Mouse (Mus musculus) skeletal muscle tissue, adult 2 months (tissue): ENCODE measurements around the gene Itgb6.

Source experiments
- DNase-seq: peaks from one replicate; pipeline ENCODE4 v3.0.0-alpha.2; 2012; ENCODE audit warnings: low read depth, low spot score

Itgb6 gene

DNA sequence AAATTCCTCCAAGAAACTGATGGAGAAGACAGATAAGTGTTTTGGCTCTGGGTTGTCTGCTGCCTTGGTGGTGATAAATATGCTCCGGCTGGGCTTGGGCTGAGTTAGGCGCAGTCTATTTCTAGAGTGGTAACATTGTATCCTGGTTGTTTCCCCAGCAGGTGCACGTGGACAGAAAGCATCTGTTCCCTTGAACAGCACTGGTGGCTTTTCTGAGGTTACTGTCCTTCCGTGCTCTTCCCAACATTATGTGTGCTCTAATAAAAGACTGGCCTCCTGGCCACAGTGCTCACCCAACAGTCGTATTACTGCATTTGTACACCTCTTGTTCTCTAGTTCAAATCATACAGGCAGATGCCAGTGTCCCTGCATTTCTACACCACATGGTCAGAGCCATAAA is 9.6 kb downstream of the Itgb6 start:
- peak; percentile 64 for DNase-seq

DNA sequence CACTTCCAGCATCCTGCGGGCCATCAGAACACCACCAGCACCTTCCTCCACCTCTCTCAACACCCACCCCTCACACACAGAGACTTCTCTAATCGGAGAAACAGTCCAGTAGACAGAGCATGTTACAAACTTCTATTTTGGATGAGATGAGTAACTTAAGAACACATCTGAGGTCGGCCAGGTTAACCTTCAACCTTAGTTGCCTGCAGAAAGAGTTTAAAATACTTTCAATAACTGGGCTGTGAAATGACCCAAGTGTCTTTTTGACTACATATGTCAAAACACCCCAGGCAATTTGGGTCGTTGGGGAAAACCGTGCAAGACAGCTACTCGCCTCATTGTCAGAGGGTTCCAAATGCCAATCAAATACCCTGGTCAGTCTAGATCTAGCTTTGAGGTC is 10.0 kb downstream of the Itgb6 start:
- DNase-seq = no peak

DNA sequence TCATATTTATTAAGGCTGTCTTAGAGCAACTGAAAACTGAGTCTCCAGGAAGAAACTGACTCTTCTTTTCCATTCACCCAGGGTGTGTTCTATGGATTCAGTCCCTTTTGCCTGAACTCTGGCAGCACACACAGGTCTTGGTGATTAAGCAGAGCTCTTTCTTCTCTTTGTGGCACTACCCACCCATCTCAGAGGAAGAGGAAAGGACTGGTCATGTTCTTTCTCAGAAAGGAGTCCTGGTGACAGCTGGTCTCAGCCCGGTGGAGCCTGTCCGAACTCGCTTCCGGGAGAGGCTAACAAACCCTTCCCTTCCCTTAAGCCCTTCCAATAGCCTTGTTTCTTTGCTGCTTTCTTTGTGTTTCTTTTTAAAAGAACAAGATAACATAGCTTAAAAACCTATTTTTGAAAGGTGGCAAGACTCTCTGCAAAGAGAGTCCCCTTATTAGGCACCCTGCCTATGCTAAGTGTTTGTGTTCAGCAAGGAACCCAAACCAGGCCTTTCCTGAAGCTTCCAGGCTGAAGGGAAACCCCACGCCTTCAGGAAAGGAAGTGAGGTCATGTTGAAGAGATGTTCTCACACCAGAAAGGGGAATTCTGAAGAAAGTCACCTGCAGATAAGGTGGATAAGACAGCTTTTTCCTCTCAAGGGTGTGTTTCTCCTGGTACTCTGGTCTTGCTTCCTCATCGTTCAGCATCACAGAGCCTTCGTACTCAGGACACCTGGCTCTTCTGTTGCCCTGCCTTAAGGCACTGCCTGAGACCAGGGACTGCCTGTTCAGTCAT is 11.2 kb downstream of the Itgb6 start:
- no peak for DNase-seq

DNA sequence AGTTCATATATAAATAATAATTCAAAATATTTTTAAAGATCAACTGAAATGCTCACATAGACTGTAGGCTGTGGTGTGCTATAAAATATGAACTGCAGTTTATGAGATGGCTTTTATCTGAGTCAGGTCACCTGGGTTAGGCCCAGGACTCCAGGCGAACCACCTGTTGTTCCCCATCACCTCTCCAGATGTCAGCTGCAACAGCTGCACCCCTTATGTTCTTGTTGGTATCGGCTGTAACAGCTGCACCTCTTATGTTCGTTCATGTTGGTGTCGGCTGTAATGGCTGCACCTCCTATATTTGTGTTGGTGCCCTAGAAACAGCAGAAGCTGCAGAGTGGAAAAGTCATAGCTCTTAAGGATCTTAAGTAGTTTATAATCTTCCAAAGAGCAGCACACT is 12.1 kb downstream of the Itgb6 start:
- peak; percentile 87 for DNase-seq

DNA sequence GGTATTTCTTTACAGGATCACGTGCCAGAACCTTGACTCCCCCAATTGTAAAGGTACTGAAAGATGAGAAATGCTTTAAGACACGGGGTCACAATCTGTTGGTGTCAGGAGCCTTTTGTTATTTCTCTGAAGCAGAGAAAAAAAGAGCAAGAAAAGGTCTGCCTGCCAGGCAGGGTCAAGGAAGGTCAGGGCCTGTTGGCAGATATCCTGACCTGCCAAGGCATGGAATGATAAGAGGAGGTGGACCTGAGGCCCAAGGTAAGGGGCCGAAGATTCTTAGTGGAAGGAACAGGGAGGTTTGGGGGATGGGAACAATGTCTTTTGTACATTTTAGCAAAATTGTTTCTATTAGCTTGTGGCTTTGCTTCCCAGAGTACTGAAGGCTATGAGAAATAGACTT is 13.8 kb downstream of the Itgb6 start:
- no peak for DNase-seq

DNA sequence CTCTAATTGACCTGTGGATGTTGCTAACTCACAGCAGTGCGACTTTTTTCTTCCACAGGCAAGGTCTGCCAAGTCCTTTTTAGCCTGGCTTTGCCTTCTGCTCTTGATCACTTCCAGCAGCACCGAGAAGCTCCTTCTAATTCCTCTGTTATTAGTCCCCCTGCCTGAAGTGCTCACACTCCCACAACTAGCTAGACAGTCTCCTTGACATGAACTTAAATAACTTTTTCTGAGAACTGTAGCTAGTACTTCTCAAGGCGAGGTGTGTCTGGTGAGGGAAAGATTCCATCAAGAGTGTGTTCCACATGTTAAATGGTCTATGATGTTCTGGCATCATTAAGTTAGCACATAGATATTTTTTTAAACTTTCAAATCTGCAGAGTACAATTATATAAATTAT is 15.6 kb downstream of the Itgb6 start:
- no peak for DNase-seq

DNA sequence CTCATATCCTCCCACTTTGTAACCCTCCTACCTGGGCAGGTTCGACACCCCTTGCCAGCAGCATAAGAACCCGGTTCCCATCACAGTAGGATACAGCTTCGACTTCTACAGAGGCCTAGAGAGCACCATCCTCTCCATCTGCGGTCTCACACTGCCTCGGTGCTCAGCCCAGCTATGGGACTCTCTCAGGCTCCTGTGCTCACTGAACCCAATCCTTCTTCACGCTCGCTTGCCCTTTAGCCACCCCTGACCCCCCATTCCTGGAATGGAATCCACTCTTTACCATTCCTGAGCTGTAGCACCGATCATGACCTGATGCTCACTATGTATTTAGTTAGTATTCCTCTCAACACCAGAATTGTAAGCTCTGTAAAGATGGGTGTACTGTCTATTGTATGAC is 17.0 kb downstream of the Itgb6 start:
- DNase-seq = no peak

DNA sequence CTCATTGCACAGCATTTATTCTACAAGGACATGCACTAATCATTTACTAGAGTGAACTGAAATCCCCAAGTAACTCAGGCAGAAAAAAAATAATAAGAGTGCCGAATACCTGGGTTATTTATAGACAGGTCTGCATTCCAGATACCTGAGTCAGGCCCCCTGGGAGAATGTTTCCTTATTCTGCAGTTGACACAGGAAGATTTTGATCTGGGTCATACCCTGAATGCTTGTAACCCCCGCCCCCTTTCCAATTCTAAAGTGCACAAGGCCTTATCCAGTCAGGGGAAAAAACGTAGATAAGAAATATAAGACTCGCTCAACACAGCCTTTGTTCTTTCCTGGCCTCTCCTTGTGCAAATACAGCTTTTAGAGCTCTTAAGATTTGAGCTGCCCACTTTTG is 19.1 kb downstream of the Itgb6 start:
- no peak for DNase-seq

DNA sequence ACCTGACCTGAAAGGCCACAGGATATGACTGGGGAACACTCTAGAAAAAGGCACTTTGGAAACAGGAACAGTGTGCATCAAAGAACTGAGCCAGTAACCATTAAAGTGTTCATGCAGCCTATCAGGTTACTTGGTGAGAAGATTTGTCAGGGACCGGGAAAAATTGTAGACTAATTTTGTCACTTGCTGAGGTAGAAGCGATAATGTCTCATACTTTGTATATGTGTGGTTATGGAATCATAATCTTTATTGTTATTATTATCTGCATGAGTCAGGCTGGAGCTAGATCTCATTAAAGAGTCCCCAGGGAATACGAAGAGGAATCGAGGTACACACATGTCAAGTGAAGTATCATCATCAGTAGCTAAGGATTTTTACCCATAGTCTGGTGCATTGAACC is 21.5 kb downstream of the Itgb6 start:
- no peak for DNase-seq

DNA sequence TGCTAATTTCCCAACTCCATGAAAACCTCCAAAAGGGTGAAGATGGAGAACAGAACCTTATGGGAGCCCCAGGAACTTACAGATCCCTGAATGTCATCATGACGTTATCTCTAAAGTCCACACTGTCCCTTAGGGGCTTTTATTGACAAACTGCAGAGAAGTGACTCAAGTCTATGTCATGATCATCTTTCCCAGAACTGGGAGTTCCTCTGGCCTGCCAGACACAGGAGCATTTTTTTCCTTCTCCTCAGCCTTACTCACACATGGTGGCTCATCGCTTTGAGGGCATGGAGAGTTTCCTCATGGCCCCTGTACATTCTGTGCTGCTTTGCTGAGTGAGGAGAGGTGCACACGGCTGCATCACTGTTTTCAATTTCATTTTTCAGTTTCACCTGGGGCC is 22.4 kb downstream of the Itgb6 start:
- peak; percentile 62 for DNase-seq

DNA sequence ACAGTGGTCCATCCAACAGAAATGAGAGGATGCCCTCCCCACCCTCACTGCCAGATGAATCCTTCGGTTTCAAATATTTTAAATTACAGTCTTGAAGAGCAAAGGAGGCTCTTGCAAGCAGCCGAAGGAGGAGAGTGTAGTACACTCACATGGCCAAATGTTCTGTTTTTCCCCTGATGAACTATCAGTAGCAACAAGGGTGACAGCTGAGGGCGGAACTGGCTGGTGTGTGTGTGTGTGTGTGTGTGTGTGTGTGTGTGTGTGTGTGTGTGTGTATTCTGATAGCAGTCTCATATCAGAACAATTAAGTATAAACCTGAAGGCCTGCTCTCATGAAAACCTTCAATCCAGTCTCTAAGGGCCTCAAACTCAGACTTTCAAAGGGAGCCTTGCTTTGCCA is 22.9 kb downstream of the Itgb6 start:
- no peak for DNase-seq

DNA sequence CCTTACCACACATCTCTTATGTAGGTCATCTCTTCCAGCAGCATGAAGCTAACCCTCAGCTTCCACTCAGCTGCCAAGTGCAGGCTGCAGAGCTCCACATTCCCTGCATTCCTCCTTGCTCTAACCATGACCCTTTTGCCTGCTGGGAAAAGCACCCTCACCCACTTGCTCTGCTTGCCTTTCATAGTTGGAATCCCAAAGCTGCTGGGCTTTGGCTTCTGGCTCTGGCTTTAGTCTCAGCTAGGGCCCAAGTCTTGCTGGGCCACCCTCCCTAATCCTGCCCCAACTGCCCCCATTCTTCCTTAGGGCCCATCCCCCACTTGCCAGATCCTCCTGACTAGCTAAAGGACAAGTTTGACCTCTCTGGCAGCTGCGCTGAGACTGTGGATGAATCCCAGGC is 24.3 kb downstream of the Itgb6 start:
- peak; percentile 54 for DNase-seq

DNA sequence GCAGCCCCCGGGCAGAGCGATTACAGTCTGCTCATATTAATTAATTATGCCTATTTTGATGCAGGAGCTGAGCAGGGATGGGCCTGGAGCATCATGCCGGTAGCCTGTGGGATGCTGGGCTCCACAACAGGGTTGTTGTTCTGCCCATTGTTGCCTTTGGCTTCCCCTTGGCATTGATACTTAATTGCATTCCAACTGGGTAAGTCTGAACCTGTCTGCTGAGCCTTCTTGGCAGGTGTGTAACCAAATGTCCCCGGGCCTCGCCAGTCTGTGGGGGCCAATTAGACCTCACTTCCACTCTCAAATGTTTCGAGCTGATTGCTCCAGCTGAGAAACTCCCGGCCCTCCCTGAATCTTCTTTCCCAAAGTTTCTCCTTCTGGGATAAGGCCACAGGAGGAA is 24.9 kb downstream of the Itgb6 start:
- DNase-seq = no peak

DNA sequence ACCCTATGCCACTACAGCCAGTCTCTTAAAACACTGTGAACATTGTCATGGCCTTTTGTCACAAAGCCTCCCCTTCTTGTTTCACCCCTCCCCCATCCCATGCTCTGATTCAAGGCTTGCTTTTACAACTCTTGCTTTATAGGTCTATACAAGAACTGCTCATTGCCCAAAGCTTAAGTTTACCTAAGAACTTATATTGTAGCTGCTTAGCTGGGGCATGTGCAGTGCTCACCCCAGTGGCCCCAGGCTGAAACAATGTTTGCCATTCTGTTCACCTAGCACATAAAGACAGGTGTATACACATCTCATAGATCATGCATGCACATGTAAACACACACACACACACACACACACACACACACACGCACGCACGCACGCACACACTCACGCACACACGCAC is 25.9 kb downstream of the Itgb6 start:
- no peak for DNase-seq

DNA sequence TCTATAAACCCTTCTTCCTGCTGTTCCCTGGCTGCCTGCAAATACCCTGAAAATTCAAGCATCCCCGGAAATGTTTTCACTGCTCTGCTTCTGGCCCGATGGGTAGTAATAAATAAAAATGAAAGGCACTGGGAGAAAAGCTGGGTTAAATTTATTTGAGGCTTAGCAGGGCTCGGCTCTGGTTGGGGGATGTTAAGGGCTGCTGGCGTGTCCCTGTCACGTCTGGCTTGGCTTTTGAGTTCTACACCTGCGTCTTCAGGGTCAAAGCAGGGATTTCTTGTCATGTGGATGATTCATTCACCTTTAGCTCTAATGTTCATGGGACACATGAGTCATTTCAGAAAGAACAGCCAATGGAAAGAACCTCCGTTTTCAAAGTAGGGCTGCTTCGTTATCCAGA is 26.7 kb downstream of the Itgb6 start:
- no peak for DNase-seq

DNA sequence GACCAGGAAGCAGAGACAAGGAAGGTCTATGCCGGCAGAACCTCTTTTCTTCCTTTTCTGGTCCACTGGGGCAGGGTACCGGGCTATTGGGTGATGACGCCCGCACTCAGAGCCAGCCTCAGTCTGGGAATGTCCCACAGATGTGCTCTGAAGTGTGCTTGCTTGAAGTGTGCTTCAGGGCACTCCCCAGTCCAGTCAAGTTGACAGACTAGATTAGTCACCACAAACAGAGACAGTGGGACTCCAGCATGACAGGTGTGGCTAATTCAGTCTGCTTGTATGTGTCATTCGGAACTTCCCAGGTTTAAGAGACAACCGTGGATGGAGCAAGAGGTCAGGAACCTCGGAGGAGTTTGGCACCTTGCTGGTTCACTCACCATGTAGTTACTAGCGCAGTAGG is 27.9 kb downstream of the Itgb6 start:
- no peak for DNase-seq

DNA sequence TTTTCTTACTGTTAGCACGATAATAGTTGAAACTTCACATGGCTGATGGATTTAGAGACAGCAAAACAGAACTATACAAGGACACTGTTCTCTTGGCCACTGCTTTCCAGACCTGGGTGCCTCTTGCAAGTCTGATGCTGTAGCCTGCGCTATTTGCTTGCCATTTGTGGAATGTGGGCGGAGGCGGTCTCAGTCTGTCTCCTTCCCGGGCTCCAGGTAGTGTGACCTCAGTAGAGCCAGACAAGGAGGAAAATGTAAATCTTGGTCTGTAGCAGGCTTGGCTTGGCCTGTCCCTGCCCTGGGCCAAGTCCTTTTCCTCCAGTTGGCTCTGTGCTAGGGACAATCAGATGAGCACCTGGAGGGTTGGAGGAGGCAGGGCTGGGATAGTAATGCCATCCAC is 30.2 kb downstream of the Itgb6 start:
- DNase-seq = no peak

DNA sequence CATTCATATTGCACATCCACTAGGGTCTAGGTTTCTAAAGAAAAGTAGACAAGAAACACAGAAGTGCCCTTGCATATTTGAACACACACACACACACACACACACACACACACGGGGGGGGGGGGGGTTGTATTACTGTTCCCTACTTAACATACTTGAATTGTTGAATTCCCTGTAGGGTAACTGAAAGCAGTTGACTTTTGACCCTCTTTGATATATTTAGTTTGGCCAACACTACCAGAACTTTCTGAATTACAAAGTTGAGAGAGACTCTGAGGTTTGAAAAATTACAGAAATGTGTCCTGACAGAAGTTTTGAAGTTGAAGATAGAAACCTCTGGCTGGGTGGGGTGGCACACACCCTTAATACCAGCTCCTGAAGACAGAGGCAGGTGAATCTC is 32.2 kb downstream of the Itgb6 start:
- no peak for DNase-seq

DNA sequence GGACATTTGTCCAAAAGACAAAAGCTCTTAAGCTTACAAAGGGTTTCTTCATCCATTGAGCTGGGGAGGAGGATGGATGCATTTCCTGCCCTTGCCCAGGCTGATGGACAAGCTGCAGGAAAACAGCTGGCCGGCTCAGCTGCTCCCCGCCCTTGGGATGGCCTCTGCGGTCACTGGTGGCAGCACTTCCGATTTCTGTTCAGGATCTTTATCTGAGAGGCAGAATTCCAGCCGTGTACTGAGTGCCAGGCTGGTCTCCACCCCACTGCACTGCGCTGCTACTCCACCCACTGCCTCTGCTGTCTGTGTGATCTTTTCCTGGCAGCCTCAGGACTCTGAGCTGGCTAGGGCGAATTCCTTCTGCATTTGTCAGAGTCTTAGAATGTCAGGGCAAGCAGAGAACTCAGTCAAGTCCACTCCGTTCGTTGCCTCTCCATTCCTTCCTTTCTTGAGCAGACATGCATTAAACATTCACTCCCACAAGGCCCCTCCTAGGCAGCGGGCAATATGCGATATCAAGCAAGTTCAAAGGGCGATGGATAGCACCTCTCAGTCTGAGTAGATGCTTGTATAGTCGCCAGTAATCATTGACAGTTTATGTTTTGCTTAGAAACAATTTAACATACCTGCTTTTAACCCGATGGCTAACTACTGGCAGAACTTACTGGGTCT is 33.4 kb downstream of the Itgb6 start:
- DNase-seq = peak; percentile 92

DNA sequence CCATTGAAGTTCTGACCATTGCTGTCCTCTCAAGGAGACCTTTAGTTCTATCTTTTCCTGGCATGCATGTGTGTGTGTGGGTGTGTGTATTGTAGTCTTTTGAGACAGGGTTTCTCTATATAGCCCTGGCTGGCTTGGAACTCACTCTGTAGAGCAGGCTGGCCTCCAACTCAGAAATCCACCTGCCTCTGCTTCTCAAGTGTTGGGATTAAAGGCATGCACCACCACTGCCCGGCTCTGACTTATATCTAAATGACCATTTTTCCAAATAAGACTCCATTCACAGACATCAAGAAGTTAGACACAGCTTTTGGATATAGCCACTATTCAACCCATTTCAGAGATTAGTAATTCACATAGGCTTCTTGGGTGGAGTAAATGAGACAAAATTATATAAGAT is 34.3 kb downstream of the Itgb6 start:
- no peak for DNase-seq

DNA sequence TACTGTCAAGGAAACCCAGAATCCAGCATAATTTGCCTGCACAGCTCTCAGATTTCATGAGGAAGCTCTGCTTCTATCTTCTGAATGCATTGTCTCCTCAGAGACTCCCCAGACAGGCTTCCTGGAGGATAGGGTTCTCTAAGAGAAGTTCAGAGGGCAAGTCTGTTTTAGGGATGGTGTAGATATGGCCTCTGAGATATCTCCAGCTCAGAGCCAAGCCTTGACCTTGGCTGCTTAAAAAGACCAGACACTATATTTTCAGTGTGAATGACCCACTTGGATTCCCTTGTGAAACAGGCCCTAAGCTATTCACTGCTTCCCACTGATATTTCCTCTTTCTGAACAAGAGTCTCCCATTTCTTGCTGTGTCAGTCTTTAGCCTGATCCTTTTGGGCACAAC is 36.5 kb downstream of the Itgb6 start:
- DNase-seq = no peak

DNA sequence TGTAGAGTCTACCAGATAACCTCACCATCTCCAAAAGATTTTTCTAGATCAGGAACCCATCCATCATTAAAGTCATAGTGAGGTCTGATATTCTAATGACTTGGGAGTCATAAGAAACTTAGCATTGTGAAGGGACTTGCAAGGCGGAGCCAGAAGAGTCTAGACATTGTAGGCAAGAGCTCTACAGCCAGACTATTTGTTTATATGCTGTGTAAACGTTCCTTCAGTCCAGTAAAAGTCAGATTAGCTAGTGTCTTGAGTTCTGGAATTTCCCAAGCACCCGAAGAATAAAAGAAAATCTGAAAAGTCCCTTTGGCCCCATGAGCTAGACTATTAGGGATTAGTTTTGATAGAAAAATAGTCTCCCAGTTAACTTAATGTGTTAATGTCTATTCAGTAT is 38.3 kb downstream of the Itgb6 start:
- no peak for DNase-seq

DNA sequence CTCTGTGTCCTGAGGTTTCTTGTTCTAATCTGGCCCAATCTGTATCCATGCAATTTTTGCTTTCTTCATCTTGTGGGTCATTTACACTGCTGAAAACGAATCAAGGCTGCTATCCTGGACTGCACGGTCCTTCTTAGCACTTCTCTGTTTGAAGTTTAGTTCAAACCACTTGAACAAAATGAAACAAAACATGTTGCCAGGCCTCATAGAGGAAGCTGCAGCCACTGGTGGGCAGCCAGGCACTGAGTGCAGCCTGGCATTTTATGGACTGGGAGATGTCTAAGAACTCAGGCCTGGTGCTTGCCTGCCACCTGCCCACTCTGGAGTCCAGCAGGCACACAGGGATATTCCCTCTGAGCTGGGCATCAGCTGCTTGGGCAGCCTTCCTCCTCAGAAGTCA is 39.9 kb downstream of the Itgb6 start:
- DNase-seq = no peak

DNA sequence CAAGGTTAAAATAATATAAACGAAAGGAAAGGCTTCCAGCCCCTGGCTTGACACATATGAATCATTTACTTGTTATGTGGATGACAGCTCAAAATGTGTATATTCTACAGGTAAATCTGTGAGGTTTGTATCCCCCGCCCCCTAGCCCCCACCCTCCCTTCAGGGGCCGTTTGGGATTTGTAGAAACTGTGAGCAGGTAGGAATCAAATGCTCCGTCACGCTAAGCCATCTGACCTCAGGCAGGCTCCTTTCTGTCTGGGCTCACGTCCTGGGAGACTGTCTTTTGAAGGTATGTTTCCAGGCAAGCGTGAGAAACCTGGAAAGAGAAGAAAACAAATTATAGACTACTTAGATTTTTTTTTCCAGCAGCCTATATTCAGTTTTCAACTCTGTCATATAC is 48.0 kb downstream of the Itgb6 start:
- no peak for DNase-seq
